Mouse (Mus musculus): ENCODE measurements around the gene Olfr686. TPM values are rescaled to one million over a fixed set of nuclear protein-coding genes. Genes with fewer than 3 reads are reported as not detected.

Olfr686 gene
- polyA plus RNA-seq (2012; rRNA removed; ENCODE audit: low replicate concordance), result not detected in 2 replicates

DNA sequence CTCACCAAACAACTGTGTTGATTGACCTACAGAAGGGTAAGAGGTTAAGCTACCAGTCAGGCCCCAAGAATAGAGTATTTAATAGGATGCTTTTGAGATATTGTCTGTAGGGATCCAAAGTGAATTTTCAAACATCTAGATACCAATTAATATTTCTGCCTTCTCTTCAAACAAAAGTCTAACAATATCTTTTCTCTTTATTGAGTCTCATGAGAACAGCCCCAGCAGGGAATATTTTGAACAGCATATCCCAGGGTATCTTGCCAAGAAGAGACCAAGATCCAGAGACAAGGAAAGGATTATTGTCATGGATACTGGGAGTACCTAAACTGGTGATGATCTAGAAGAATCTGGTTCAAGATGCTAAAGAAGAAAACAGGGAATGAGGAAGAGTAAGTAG, at the start of gene Olfr686:
Olfr686 (minus strand) TSS at position 101 of the 400 bp plus-strand sequence.

DNA sequence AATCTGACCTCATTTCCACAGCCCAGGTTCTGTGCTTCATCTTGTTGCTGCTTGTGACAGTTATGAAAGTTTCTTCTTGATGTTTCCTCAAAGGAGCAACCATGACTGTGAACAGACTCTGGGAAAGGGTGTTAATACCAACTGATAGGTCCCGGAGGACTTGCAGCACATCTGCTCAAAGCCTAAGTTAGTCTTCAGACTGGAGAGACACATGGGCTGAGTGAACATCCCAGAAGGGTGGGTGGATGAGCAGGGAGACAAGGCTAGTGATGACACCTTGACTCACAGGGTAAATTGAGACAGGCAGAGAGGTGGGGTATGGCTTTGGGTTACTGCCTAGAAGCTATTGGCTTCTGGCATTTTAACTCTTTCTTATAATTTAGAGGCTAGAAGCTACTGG, 21.4 kb downstream of the Olfr686 start, which contains the start of gene Olfr685:
Olfr685 (minus strand) TSS at position 101 of the 400 bp plus-strand sequence.

DNA sequence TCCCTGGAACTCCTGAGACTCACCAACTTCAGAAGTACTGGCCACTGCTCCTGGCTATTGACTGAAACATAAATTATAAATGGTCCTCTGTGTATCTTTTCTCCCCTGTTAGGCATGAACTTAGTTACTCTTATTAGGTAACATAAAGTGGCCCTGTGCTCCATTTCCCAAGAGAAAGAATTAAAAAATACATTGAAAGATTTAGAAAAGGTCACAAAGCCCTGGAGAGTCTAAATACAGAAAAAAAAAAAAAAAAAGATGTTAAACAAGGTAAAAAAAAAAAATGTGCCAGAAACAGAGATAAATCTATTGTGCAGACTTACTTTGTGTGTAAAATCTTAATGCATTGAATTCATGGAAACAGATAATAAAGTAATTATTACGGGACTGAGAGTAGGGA, 43.7 kb downstream of the Olfr686 start, which contains the start of gene Olfr684:
Olfr684 (minus strand) TSS at position 101 of the 400 bp plus-strand sequence.

Other genes with a start within 250 kb of the Olfr686 start
- not detected in 2 replicates for gene Olfr670, start 244.9 kb downstream of the Olfr686 start, polyA plus RNA-seq (2012; rRNA removed; ENCODE audit: low replicate concordance)
- not detected in 2 replicates for gene Olfr671, start 228.4 kb downstream of the Olfr686 start, polyA plus RNA-seq (2012; rRNA removed; ENCODE audit: low replicate concordance)
- gene Olfr672, start 205.5 kb downstream of the Olfr686 start, polyA plus RNA-seq (2012; rRNA removed; ENCODE audit: low replicate concordance), result not detected in 2 replicates
- not detected in 2 replicates for gene Olfr675, start 179.0 kb downstream of the Olfr686 start, polyA plus RNA-seq (2012; rRNA removed; ENCODE audit: low replicate concordance)
- gene Olfr676, start 174.8 kb downstream of the Olfr686 start, polyA plus RNA-seq (2012; rRNA removed; ENCODE audit: low replicate concordance), result not detected in 2 replicates
- gene Olfr677, start 156.1 kb downstream of the Olfr686 start, polyA plus RNA-seq (2012; rRNA removed; ENCODE audit: low replicate concordance), result not detected in 2 replicates
- gene Olfr678, start 143.0 kb downstream of the Olfr686 start, polyA plus RNA-seq (2012; rRNA removed; ENCODE audit: low replicate concordance), result not detected in 2 replicates
- gene Olfr679, start 126.3 kb downstream of the Olfr686 start, polyA plus RNA-seq (2012; rRNA removed; ENCODE audit: low replicate concordance), result not detected in 2 replicates
- gene Olfr680-ps1, start 114.7 kb downstream of the Olfr686 start, polyA plus RNA-seq (2012; rRNA removed; ENCODE audit: low replicate concordance), result not detected in 2 replicates
- gene Olfr681, start 90.6 kb downstream of the Olfr686 start, polyA plus RNA-seq (2012; rRNA removed; ENCODE audit: low replicate concordance), result not detected in 2 replicates
- gene Olfr683, start 60.5 kb downstream of the Olfr686 start, polyA plus RNA-seq (2012; rRNA removed; ENCODE audit: low replicate concordance), result not detected in 2 replicates
- not detected in 2 replicates for gene Olfr684, start 43.8 kb downstream of the Olfr686 start, polyA plus RNA-seq (2012; rRNA removed; ENCODE audit: low replicate concordance)
- gene Olfr685, start 21.5 kb downstream of the Olfr686 start, polyA plus RNA-seq (2012; rRNA removed; ENCODE audit: low replicate concordance), result not detected in 2 replicates
- gene Olfr688, start 80.6 kb upstream of the Olfr686 start, polyA plus RNA-seq (2012; rRNA removed; ENCODE audit: low replicate concordance), result not detected in 2 replicates
- gene Olfr689, start 103.7 kb upstream of the Olfr686 start, polyA plus RNA-seq (2012; rRNA removed; ENCODE audit: low replicate concordance), result not detected in 2 replicates
- gene Olfr690, start 126.6 kb upstream of the Olfr686 start, polyA plus RNA-seq (2012; rRNA removed; ENCODE audit: low replicate concordance), result not detected in 2 replicates
- not detected in 2 replicates for gene Olfr691, start 134.8 kb upstream of the Olfr686 start, polyA plus RNA-seq (2012; rRNA removed; ENCODE audit: low replicate concordance)
- gene Olfr692, start 160.7 kb upstream of the Olfr686 start, polyA plus RNA-seq (2012; rRNA removed; ENCODE audit: low replicate concordance), result not detected in 2 replicates
- not detected in 2 replicates for gene Gm5901, start 167.6 kb upstream of the Olfr686 start, polyA plus RNA-seq (2012; rRNA removed; ENCODE audit: low replicate concordance)
- gene Fam160a2, start 192.6 kb upstream of the Olfr686 start, polyA plus RNA-seq (2012; rRNA removed; ENCODE audit: low replicate concordance), result 67.5 and 94.3 TPM in 2 replicates
- gene Cnga4, start 197.1 kb upstream of the Olfr686 start, polyA plus RNA-seq (2012; rRNA removed; ENCODE audit: low replicate concordance), result 0.05 and 0.34 TPM in 2 replicates
- gene Cckbr, start 218.2 kb upstream of the Olfr686 start, polyA plus RNA-seq (2012; rRNA removed; ENCODE audit: low replicate concordance), result 0.09 and 0.18 TPM in 2 replicates